Comparison of ENCODE assay signal across 8 mouse cellular contexts in the genomic region with DNA sequence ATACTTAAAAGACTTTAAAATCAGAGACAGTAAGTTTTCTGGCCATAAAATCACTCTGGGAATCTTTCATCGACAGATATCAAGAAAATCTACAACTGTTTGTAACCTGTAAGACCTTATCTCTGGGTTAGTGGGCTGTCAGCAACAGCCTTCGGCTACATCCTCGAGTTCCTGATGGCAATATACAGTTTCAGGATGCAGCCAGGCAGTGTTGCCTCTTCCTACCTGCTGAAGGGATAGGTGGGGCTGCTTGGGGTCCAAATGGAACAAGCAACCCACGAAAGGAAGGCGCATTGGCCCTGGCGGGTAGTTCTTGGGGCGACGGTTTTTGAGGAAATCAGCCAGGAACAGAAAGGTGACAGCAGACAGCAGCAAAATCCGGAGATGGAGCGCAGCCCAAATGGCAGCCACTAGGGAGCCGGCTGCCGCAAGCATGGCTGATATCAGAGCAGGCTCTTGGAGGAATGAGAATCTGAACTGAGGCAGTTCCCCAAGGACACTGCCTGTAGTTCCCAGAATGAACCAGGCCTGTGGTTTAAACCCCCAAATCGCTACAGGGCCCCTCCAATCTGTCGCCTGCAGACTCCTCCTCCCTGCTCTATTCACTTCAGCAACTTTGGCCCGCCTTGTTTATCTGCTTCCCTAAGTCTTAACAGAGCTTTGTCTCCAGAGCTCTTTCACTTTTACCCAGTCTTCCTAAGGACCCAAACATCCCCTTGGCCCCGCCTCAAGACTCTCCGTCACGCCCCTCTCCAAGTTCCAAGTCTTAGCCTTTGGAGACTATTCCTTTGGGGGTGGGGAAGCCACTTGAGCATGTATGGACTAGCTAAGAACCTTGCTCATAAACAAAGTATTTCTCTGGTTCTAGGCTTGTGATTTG. TPM values are rescaled to one million over a fixed set of nuclear protein-coding genes. Genes with fewer than 3 reads are reported as not detected.
DNase-seq lines count a peak whose midpoint lies in the region; ATAC-seq lines count a peak whose summit lies in the region.

Gene Cyp2j9 (minus strand): TSS at position 668 of the 880 bp plus-strand sequence.

- peak; percentile 54 for DNase-seq in WW6 (ENCODE audit: low read depth, low spot score)
- DNase-seq in cerebellum, postnatal 10 days, result peak; percentile 68 to 69
- peak in 1 of 2 experiments; percentile 3 for DNase-seq in frontal cortex, adult 2 months (ENCODE audit: extremely low spot score in 1 of 2, low spot score in 1 of 2)
- peak; percentile 50 to 71 for DNase-seq in layer of hippocampus, postnatal 36 days
- DNase-seq in lung, postnatal 10 days, result peak; percentile 91
- DNase-seq in retina, embryonic 14.5 days (ENCODE audit: low spot score), result peak; percentile 51
- DNase-seq in natural killer cell, adult 2 months (ENCODE audit: low spot score in 2 of 2), result no peak

- ATAC-seq in hematopoietic stem cell, adult 5-6 weeks (replicated peaks in 1 of 2; ENCODE audit: insufficient read depth in 1 of 2, low FRiP score in 2 of 2, low TSS enrichment in 1 of 2, low read depth in 1 of 2, poor library complexity in 2 of 2, severe bottlenecking in 2 of 2), result peak; percentile 93 to 96

RNA-seq across cellular contexts. Expression of gene Cyp2j9, which starts in this region (rescaled TPM):
- 32.8 and 33.3 TPM in 2 replicates for polyA plus RNA-seq in frontal cortex, adult 2 months (2012; rRNA removed)
- 56.8 and 62.0 TPM in 2 replicates for total RNA-seq in hematopoietic stem cell, adult 5-6 weeks (2017)
- total RNA-seq in layer of hippocampus, postnatal 36 days (2021), result 10 to 100 TPM; 26.7 to 34.3 TPM

Comparison
In these comparisons a context has a peak if more than half of its experiments do, and no peak if none do; other contexts are left out.
1. DNase-seq: peak in WW6 (single experiment), cerebellum, postnatal 10 days (2 of 2), layer of hippocampus, postnatal 36 days (2 of 2), lung, postnatal 10 days (single experiment) and retina, embryonic 14.5 days (single experiment); none in natural killer cell, adult 2 months (0 of 2).